Mouse (Mus musculus) C2C12 (cell line): ENCODE data around the gene Rnpepl1. TPM values are rescaled to one million over a fixed set of nuclear protein-coding genes. Genes with fewer than 3 reads are reported as not detected.

Source experiments
- H3K27me3 ChIP-seq: one replicate; pipeline ENCODE4 v1.6.1; 2011; ENCODE audit not compliant: control insufficient read depth, insufficient read depth, insufficient read length
- H3K36me3 ChIP-seq: one replicate; pipeline ENCODE4 v1.6.1; 2011; ENCODE audit not compliant: control insufficient read depth, insufficient read depth
- H3K4me3 ChIP-seq: one replicate; pipeline ENCODE4 v1.5.1; 2011; ENCODE audit warnings: mild to moderate bottlenecking, control low read depth; ENCODE audit not compliant: poor library complexity, insufficient read depth, severe bottlenecking
- H3K79me2 ChIP-seq: one replicate; pipeline ENCODE4 v1.6.1; 2011; ENCODE audit not compliant: control insufficient read depth, insufficient read depth
- H3K79me3 ChIP-seq: one replicate; pipeline ENCODE4 v1.6.1; 2011; ENCODE audit warnings: low read depth, control low read depth
- H3ac ChIP-seq: one replicate; pipeline ENCODE3; 2011; ENCODE audit warnings: low read depth; ENCODE audit not compliant: control insufficient read depth, insufficient read length
- CEBPB ChIP-seq: IDR thresholded peaks from one replicate; pipeline ENCODE4 v1.6.1; 2011; ENCODE audit warnings: low read depth, mild to moderate bottlenecking, control low read depth, moderate library complexity
- CTCF ChIP-seq: IDR thresholded peaks from one replicate; pipeline ENCODE4 v1.5.1; 2011; ENCODE audit not compliant: control insufficient read depth, insufficient read depth, insufficient read length
- FOSL1 ChIP-seq: IDR thresholded peaks from one replicate; pipeline ENCODE4 v1.8.0; 2011; ENCODE audit warnings: mild to moderate bottlenecking, low read length; ENCODE audit not compliant: poor library complexity, insufficient read depth, severe bottlenecking
- MAX ChIP-seq: IDR thresholded peaks from one replicate; pipeline ENCODE4 v1.6.1; 2011; ENCODE audit warnings: mild to moderate bottlenecking, control low read depth
- MYOD1 ChIP-seq: IDR thresholded peaks from one replicate; pipeline ENCODE4 v1.6.1; 2011; ENCODE audit warnings: low read depth; ENCODE audit not compliant: control insufficient read depth, insufficient read length
- MYOG ChIP-seq: IDR thresholded peaks from one replicate; pipeline ENCODE4 v1.6.1; 2011; ENCODE audit not compliant: control insufficient read depth, insufficient read length; ENCODE audit errors: extremely low read depth
- USF1 ChIP-seq: IDR thresholded peaks from one replicate; pipeline ENCODE4 v1.6.1; 2011; ENCODE audit warnings: low read depth, mild to moderate bottlenecking, control low read depth, moderate library complexity
- polyA plus RNA-seq: library from polyadenylated mRNA; unstranded; fragments of >200 nt; fragmentation: generic; extraction: Trizol; gene quantifications from one replicate; pipeline ENCODE4 v1.2.1, GENCODE M21; 2012; ENCODE audit warnings: missing spikeins

The Rnpepl1 gene
- polyA plus RNA-seq, 1 experiment: 29.9 TPM

- no peaks in the 10 kb centered on the region for H3K79me2 ChIP-seq
- H3K4me3 ChIP-seq: no peak within 1 kb of the TSS
- TF ChIP-seq USF1: no peak
- TF ChIP-seq MYOG: no peak
- TF ChIP-seq MYOD1: no peak
- TF ChIP-seq CTCF: no peak
- no peak for TF ChIP-seq FOSL1
- TF ChIP-seq MAX: no peak
- no peak for TF ChIP-seq CEBPB
- H3K27me3 ChIP-seq: no peaks in the 10 kb centered on the region
- H3ac ChIP-seq: no peak within 1 kb of the TSS
- H3K79me3 ChIP-seq: no peaks in the 10 kb centered on the region
- H3K36me3 ChIP-seq: no peaks in the 10 kb centered on the region
Observed at GRCm38 (mm10) chr1:92902786-92903185, 7.8 kb upstream of the Rnpepl1 start, which contains the start of gene Ankmy1. Gene Ankmy1 (minus strand): TSS chr1:92902906.

GRCm38 (mm10) chr1:92903627-92904026, 7.0 kb upstream of the Rnpepl1 start:
- Histone ChIP-seq H3ac (no peak overlapping the region), H3K79me3 (no peaks in the 10 kb centered on the region), H3K79me2 (no peaks in the 10 kb centered on the region), H3K36me3 (no peaks in the 10 kb centered on the region), H3K27me3 (no peaks in the 10 kb centered on the region), H3K4me3 (no peak overlapping the region)
- TF ChIP-seq CEBPB: peak; percentile 62
- TF ChIP-seq MYOD1: no peak
- peak; percentile 25 for TF ChIP-seq FOSL1

GRCm38 (mm10) chr1:92905703-92906310, 4.8 kb upstream of the Rnpepl1 start:
- TF ChIP-seq MAX: no peak
- TF ChIP-seq FOSL1: no peak
- TF ChIP-seq MYOD1: no peak
- TF ChIP-seq USF1: no peak
- TF ChIP-seq CEBPB: no peak
- TF ChIP-seq MYOG: no peak
- no peak for TF ChIP-seq CTCF
- Histone ChIP-seq H3K27me3 (no peaks in the 10 kb centered on the region), H3ac (no peak overlapping the region), H3K36me3 (no peaks in the 10 kb centered on the region), H3K79me3 (no peaks in the 10 kb centered on the region), H3K79me2 (no peaks in the 10 kb centered on the region), H3K4me3 (no peak overlapping the region)

GRCm38 (mm10) chr1:92906779-92907631, 3.6 kb upstream of the Rnpepl1 start, which contains the start of gene Dusp28:
Gene Dusp28 (plus strand): TSS chr1:92906981.
- peak within 1 kb of the TSS; percentile 83 for H3ac ChIP-seq

GRCm38 (mm10) chr1:92907632-92908360, 2.8 kb upstream of the Rnpepl1 start:
- Histone ChIP-seq H3K36me3 (no peaks in the 10 kb centered on the region), H3ac (peak overlapping the region; percentile 40), H3K27me3 (no peaks in the 10 kb centered on the region), H3K4me3 (peak overlapping the region; percentile 42), H3K79me3 (peaks cover 4% of the 10 kb centered on the region), H3K79me2 (peaks cover 19% of the 10 kb centered on the region)
- TF ChIP-seq CEBPB (no peak), MAX (no peak), USF1 (no peak), CTCF (no peak), MYOD1 (no peak), MYOG (no peak), FOSL1 (no peak)

More at GRCm38 (mm10) chr1:92906779-92907631, 3.6 kb upstream of the Rnpepl1 start, which contains the start of gene Dusp28:
- Histone ChIP-seq H3K79me2 (peaks cover 11% of the 10 kb centered on the region), H3K27me3 (no peaks in the 10 kb centered on the region), H3K36me3 (no peaks in the 10 kb centered on the region), H3K4me3 (peak within 1 kb of the TSS; percentile 42), H3K79me3 (peaks cover 4% of the 10 kb centered on the region)
- TF ChIP-seq CTCF: peak; percentile 55
- peak; percentile 6 for TF ChIP-seq MYOD1
- no peak for TF ChIP-seq USF1
